Mouse (Mus musculus) MEL-GATA-1-ER (cell line): ENCODE data around the gene Kcnj12.

Source experiments
- DNase-seq: peaks from one replicate; pipeline ENCODE4 v3.0.0-alpha.2; 2012; ENCODE audit warnings: low read depth; ENCODE audit errors: extremely low read depth

Kcnj12 gene

GRCm38 (mm10) chr11:61108911-61109361 lies 86.6 kb downstream of the Kcnj12 start:
- no peak for DNase-seq

- DNase-seq = no peak
Measured at GRCm38 (mm10) chr11:61109707-61110106, 87.3 kb downstream of the Kcnj12 start.

GRCm38 (mm10) chr11:61110113-61110512 lies 87.7 kb downstream of the Kcnj12 start:
- no peak for DNase-seq

- DNase-seq = no peak
Measured at GRCm38 (mm10) chr11:61110928-61111327, 88.6 kb downstream of the Kcnj12 start.

GRCm38 (mm10) chr11:61111472-61111871 lies 89.1 kb downstream of the Kcnj12 start:
- no peak for DNase-seq

GRCm38 (mm10) chr11:61112323-61112995 lies 90.1 kb downstream of the Kcnj12 start:
- no peak for DNase-seq

- DNase-seq = no peak
Measured at GRCm38 (mm10) chr11:61116226-61116625, 93.9 kb downstream of the Kcnj12 start.

GRCm38 (mm10) chr11:61119996-61120583 lies 97.7 kb downstream of the Kcnj12 start:
- DNase-seq = no peak
